Mouse (Mus musculus) skeletal muscle tissue, adult 2 months (tissue): ENCODE measurements around the gene Gpr143.
A peak's percentile ranks its signal among the peaks of the same experiment; 100 is the strongest.
"Not testable (repeated sequence)": the region's sequence is repeated elsewhere in the genome, so short reads cannot be mapped to it uniquely, and the experiment has no call there.

Experiments used
- DNase-seq: peaks from one replicate; pipeline ENCODE4 v3.0.0-alpha.2; 2012; ENCODE audit warnings: low read depth, low spot score

Gpr143 gene

DNA sequence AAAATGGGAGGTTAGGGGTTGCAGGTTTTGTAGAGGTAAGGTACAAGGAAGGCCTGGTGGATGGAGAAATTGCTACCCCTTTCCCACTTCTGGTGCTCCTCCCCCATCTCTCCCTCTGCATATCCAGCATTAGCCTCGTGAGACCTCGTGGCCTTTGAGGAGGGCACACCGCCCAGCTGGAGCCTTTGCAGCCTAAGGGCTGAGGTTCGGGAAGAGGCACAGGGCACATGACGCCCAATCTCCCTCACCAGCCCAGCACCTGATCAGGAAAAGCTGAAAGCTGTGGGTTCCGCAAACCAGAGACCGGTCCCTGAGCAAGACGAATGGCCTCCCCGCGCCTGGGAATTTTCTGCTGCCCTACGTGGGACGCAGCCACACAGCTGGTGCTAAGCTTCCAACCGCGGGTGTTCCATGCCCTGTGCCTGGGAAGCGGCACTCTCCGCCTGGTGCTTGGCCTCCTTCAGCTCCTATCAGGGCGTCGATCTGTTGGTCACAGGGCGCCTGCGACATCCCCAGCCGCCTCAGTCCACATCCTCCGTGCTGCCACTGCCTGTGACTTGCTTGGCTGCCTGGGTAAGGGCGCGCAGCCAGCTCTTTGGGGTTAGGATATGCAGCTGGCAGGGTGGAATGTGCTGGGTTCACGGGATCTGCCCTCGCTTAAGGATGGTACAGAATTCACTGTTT is at the start of gene Gpr143:
Gene Gpr143, plus strand, starts transcription at position 202 of the 684 bp plus-strand sequence.
- DNase-seq: no peak

GRCm38 (mm10) chrX:152735283-152735682 is 46.4 kb upstream of the Gpr143 start:
- no peak for DNase-seq

DNA sequence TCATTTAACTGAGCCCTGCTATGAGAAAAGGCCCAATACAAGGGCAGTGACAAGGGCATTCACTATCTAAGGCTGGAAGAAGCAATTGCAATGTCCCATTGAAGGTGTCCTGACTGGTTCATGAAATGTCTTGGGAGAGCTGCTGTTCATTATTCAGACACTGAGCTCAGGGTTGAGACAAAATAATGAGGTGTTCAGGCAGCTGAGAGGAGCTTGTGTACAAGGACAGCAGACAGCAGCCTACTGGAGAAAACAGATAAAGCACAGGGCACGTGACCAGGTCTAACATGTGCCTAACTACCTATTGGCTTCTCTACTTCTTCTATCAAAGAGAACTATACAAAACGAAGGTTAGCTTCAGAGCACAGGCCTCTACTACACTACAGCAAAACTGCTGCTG is 43.5 kb upstream of the Gpr143 start:
- no peak for DNase-seq

DNA sequence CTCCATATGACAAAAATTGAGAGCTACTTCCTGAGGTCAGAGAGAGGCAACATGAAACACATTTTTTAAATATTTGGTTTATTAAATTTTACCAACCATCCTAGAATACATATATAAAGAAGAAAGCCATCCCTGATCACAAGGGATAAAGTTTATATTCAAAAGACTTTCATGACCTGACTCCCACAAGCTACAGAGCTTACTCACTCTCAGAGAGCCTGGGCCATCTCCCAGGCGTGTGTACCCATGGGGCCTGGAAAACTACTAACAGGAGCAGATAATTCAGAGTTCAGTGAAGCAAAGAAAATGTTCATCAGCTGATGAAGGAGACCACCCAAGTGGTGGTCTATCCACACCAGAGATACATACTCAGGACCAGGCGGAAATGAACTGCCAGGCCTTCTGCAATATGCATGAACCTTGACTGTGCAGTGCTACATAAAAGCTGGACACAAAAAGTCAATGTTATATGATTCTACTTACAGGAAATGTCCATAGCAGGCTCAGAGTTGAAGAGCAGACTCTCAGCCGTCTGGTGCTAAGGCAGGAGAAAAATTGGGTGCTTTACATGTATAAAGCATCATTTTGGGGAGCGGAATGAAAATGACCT is 42.9 kb upstream of the Gpr143 start:
- no peak for DNase-seq

DNA sequence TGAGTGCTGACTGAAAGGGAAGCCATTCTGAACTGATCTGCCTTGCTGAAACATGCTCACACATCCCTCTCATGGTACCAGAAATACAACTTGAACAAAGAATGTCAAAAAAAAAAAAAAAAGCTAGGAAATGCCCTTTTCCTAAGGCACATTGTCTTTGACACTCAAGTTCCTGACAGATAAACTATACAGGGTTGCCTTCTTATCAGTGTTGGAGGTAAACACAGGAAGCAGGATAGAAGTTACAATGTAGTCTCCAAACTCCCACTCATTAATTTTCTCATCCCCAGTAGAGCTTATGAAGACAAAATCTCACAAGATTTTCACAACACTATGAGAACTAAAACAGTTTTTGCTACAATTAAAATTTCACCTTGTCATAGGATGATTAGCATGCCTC is 38.1 kb upstream of the Gpr143 start:
- DNase-seq: no peak

DNA sequence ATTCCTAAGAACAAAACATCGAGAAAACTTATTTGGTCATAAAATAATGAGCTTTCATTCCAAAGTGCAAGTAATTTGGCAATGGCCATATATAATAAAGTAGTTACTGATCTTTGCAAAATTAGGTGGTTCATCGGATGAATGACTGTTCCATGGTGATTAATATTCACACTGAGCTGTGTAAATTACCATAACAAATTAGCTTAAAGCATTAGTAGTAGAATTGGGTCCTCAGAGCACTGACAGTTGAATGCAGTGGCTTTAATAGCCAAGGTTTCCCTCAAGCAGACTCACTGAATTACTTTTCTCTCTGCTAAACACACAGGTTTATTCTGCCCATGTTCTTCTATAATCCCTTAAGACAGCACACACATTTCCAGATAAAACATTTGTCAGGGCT is 35.8 kb upstream of the Gpr143 start:
- no peak for DNase-seq

DNA sequence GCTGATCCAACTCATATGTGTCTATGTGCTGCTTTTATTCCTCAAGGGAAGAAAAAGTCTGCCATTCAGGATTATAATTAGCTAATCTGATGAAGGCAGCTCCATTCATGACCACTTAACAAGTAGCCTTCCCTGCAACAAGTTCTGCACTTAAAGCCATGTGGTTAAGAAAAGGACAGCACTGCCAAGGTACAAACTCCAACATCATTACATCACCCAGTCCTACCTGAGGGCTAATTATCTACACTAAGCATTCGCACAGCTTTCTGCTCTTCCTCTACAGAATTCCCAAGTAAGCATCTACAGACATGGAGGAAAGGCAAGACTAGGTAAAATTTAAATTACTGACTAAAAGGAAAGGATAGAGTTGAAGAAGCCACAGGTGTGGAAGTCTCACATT is 25.9 kb upstream of the Gpr143 start:
- no peak for DNase-seq

- no peak for DNase-seq
These were observed 25.4 kb upstream of the Gpr143 start for GRCm38 (mm10) chrX:152756293-152756692.

- no peak for DNase-seq
These were observed 19.3 kb upstream of the Gpr143 start for GRCm38 (mm10) chrX:152762437-152762836.

DNA sequence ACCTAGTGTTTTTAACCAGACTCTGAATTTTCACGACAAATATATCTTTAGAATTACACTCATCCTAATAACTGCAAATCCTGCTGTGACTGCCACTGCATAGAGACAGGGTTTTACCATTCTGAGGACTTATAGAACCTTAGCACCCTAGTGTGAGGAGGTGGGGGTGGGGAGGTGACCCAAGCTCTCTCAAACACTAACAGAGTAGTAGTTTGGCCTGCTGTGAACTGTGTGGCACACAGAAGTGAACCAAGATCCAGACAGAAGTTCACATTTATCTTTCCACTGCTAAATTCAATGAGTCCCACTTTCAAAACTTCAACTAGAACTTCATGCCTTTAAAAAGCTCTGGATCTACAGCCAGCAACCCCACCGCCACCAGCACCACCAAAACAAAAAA is 18.9 kb upstream of the Gpr143 start:
- DNase-seq: no peak

DNA sequence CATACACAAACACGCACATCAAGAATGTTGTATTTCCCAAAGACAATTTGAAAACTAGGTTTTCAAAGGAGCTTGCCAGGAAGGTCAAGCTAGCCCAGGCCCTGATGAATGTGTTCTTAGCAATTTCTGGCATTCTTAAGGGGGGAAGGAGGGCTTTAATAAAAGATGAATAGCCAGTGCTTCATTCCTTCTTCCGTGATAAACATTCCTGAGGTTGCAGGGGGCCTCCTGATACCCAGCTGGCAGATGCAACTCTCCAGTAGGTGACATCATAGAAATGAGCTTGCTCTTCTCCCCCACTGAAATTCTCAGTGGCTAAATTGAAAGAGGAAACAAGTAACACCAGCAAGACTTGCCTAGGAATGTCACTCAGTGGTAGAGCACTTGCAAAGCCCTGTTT is 17.6 kb upstream of the Gpr143 start:
- no peak for DNase-seq

DNA sequence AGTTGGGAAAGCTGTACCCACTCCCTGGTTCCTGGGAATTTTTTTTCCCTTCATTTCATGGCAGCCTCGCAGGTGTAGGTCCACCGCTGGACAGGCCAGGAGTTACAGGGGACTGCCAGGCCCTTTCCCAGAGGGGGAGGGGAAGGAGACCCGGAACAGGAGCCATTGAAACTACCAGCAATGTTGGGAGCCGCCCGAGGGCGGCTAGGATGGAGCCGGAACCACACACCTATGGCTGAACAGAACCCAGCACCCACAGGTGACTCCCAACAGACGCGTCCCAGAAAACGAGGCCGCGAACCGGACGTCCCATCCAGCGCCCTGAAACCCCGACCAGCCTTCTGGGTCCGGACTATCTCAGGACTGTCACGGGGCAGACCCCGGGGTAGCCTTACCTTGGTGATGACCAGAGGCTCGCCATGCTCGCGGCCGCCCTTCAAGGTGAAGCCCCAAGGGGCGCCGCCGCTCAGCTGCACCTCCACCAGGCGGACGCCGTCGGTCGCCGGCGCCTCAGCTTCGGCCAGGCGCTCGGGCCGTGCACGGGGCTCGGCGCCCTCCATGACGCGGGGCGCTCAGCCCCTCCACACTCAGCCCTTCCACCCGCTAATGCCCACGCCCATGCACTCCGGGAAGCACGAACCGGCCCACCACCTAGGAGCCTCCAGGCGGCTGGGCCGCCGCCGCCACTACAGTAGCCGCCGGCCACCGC is 12.7 kb upstream of the Gpr143 start, which contains the start of gene Shroom2:
Gene Shroom2, minus strand, starts transcription at position 575 of the 709 bp plus-strand sequence.
- DNase-seq: no peak

GRCm38 (mm10) chrX:152769600-152770157 is 12.0 kb upstream of the Gpr143 start:
- no peak for DNase-seq

DNA sequence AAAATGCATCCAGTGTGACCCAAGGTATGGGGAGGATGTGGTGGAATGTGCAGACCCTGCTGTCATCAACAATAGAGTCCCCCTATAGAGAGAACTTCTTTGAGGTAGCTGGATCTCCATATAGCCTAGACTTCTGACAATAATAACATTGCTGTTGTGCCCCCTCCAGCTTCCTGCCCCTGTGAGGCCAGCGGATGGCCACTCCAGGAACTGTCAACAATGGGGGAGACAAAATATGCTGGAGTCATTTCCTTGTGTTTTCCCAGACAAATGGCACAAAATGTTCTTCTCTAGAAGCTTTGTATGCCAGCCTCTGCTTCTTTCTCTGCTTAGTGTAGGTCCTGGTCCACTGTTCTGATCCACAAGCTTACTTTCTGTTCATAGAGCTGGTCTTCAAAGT is 6.4 kb downstream of the Gpr143 start:
- DNase-seq: no peak

DNA sequence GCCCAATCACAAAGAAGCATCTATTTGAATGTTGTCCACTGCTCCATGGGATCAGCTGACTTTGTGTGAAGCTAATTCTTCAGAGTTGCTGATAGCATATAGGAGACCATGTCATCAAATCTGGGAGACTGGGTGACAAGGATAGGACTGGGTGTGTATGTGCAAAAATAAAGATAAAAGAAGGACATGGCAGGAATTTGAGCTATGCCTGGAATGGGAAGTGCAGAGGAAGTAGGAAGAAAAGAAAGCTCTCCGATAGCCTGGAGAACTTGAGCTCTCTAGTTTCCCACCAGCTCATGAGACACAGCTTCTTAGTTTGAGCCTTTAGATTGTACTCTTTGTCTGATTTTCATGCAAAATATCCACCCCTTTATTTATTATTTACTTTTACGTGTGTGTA is 6.9 kb downstream of the Gpr143 start:
- DNase-seq: no peak

- DNase-seq: no peak
These were observed 23.6 kb downstream of the Gpr143 start for GRCm38 (mm10) chrX:152805317-152805716.

GRCm38 (mm10) chrX:152813339-152813738 is 31.6 kb downstream of the Gpr143 start:
- no peak for DNase-seq

- DNase-seq: peak; percentile 0
These were observed 37.3 kb downstream of the Gpr143 start for GRCm38 (mm10) chrX:152818996-152819395.

DNA sequence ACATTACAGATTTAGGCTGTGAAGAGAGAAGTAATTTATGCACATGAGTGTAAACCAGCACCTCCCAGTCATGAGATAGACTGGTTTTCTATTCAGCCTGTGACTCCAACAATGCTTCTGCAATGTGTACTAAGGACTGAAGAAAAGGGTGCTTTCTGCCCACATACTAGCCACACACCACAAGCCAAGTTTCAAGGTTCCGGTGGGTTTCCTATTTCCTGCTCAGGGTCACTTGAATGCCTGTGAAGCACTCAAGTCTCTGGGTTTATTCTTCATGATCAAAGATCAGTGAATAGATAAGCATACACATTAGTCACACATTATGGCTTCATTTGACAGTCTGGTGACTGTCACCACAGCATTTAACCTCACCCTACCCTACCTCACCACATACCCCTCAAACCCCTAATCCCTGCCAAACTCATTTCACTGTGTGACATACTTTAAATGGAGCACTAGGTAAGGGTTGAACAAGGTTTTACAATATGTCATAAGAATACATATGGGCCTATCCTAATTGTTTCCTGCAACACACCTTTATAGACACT is 49.4 kb downstream of the Gpr143 start:
- DNase-seq: not testable (repeated sequence)

DNA sequence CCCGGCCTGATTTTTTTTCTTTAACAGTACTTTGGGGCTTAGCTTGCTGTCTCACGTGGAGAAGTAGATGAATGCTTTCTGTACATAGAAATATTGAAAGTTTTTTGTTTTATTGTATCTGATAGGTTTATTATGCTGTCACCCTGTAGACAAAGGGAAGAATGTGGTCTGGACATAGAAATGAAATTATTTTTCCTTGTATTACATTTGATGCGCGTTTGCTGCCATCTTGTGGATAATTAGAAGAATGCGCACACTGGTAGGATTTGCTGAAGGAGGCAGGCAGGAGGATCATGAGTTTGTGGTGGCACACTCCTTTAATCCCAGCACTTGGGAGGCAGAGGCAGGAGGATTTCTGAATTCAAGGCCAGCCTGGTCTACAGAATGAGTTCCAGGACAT is 53.2 kb downstream of the Gpr143 start:
- peak; percentile 0 for DNase-seq

- no peak for DNase-seq
These were observed 73.5 kb downstream of the Gpr143 start for GRCm38 (mm10) chrX:152855076-152855772.
